Mouse (Mus musculus) lung, postnatal 0 days (tissue): Measurements from ENCODE around the gene Emc6.

Source experiments
- CTCF ChIP-seq: IDR thresholded peaks from 2 replicates; pipeline ENCODE4 v1.5.1; 2016; ENCODE audit warnings: antibody characterized with exemption, mild to moderate bottlenecking
- EP300 ChIP-seq: IDR thresholded peaks from 2 replicates; pipeline ENCODE4 v1.6.1; 2016; ENCODE audit warnings: antibody characterized with exemption, mild to moderate bottlenecking, control low read depth

DNA sequence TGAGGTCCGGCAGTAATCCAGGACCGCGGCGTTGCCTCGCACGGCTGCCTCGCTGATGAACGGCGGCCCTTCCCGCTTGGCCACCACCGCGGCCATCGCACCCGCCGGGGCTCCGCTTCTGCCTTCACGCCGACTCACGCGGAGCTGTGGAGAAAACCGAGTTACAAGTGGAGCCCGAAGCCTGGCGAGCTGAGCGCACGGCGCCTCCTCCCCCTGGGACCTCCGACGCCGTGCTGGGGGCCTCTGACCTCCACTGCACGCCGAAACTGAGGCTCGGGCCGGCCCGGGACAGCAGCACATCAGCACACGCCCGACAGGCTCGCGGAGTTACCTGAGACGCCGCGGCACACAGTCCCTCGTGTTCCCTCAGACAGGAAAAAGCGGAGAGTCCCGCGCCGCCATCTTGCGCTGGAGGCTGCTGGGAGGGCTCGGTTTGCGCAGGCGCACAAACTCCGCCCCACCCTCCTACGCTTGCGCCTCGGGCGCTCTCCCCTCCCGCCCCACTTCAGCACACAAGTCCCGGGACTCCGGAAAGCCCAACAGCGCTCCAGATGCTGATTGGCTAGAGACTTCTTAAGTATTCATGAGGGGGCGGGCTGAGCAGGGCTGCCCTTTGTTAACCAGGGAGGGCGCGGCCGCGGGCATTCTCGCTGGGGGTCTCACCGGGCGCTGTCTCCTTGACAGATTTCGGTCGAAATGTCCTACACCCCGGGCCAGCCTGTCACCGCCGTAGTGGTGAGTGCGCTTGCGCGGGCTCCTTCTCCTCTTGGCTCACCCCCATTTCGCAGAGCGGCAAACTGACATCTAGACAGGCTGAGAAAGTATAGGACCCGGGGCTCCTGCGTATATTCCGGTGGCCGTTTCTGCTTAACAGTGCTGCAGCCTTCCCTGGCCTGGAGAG lies at the start of gene Emc6, which contains the start of gene Tax1bp3:
- no peak; the same call in 1 of the 2 replicates for TF ChIP-seq EP300
- no peak for TF ChIP-seq CTCF
